In the genomic region with DNA sequence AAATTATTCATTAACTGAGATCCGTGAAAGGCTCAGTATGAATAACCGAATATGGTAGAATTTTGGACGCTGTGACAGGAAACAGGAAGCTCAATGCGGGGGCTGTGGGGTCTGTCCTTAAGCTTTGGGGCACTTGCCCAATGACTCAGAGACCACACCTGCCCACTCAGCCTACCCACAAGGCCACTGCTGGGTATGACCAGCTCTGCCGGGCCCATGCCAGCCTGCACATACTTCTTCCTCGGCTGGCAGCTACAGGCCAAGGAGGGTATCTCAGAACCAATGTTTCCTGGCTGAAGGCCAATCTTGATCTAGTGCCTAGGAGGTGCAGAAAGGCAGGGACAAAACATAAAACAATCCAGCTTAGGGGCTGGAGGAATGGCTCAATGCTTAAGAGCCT, we compare ENCODE assay signal across 10 mouse cellular contexts.
DNase-seq lines count a peak whose midpoint lies in the region; ATAC-seq and TF ChIP-seq lines count a peak whose summit lies in the region.
"Had no signal": no experiment of that assay in that cellular context is flagged by ENCODE, and none has a peak within 500 bp of the region (broad histone marks: within the 10 kb centered on the region; RNA-seq: fewer than 3 reads in every experiment).

No protein-coding gene starts in this region.

- no peaks in the 10 kb centered on the region for H3K27me3 ChIP-seq in stomach, embryonic 15.5 days (replicated peaks)
- H3K27me3 ChIP-seq in midbrain, embryonic 11.5 days (ENCODE audit: control insufficient read depth, insufficient read depth, low read length): no peaks in the 10 kb centered on the region; the same call in none of the 2 replicates

- TF ChIP-seq POLR2A in embryonic fibroblast, embryonic 13.5 days (IDR thresholded peaks at IDR 0.05; ENCODE audit: low read depth, low read length): no peak

- no peak for TF ChIP-seq CTCF in embryonic fibroblast, embryonic 13.5 days (IDR thresholded peaks at IDR 0.05; ENCODE audit: borderline replicate concordance, insufficient read depth, low read length)

- H3K4me1 ChIP-seq in embryonic fibroblast, embryonic 13.5 days (ENCODE audit: control insufficient read depth, insufficient read depth, low read length): peaks cover 22% of the 10 kb centered on the region
- no peaks in the 10 kb centered on the region for H3K4me1 ChIP-seq in stomach, embryonic 15.5 days
- H3K4me1 ChIP-seq in midbrain, embryonic 11.5 days (ENCODE audit: control insufficient read depth, insufficient read depth, low read length): peaks cover 15% of the 10 kb centered on the region

- no peak overlapping the region for H3K9ac ChIP-seq in stomach, embryonic 15.5 days
- H3K9ac ChIP-seq in midbrain, embryonic 11.5 days (ENCODE audit: low read length): no peak overlapping the region

- no peaks in the 10 kb centered on the region for H3K36me3 ChIP-seq in stomach, embryonic 15.5 days
- no peaks in the 10 kb centered on the region for H3K36me3 ChIP-seq in midbrain, embryonic 11.5 days (ENCODE audit: control insufficient read depth, insufficient read depth, low read length)

- peak; percentile 44 for DNase-seq in ovary, postnatal 36 days (ENCODE audit: low spot score)
- DNase-seq in ovary, postnatal 10 days (ENCODE audit: low spot score): no peak
- peak; percentile 52 for DNase-seq in kidney, postnatal 10 days
- DNase-seq in right cerebral cortex, postnatal 14 days: no peak
- DNase-seq in midbrain, embryonic 11.5 days (ENCODE audit: low spot score, missing footprints): no peak
- no peak for DNase-seq in frontal cortex, adult 2 months (ENCODE audit: extremely low spot score in 1 of 2, low spot score in 1 of 2)
- DNase-seq: cerebellum, adult 9-11 months had no signal

- 56% methylated on average over 6 of the region's 6 CpGs for WGBS in stomach, embryonic 15.5 days
- WGBS in midbrain, embryonic 11.5 days: 90% methylated on average over 6 of the region's 6 CpGs

- H3K4me3 ChIP-seq in embryonic fibroblast, embryonic 13.5 days (ENCODE audit: insufficient read depth, low read length): no peak overlapping the region
- H3K4me3 ChIP-seq in stomach, embryonic 15.5 days (replicated peaks): no peak overlapping the region
- no peak overlapping the region for H3K4me3 ChIP-seq in midbrain, embryonic 11.5 days (ENCODE audit: low read depth, low read length)
- H3K4me3 ChIP-seq: left cerebral cortex, adult 2 months had no signal

- 0 out of 2 replicates have a peak overlapping the region, but pooled peaks have one; percentile 23 for H3K27ac ChIP-seq in embryonic fibroblast, embryonic 13.5 days (ENCODE audit: insufficient read depth, low read length)
- peak overlapping the region; percentile 46; the same call in 1 of the 2 replicates for H3K27ac ChIP-seq in stomach, embryonic 15.5 days
- H3K27ac ChIP-seq in midbrain, embryonic 11.5 days (ENCODE audit: low read depth, low read length): no peak overlapping the region
- H3K27ac ChIP-seq: left cerebral cortex, adult 2 months had no signal

- H3K9me3 ChIP-seq in stomach, embryonic 15.5 days: no peaks in the 10 kb centered on the region
- H3K9me3 ChIP-seq in midbrain, embryonic 11.5 days (ENCODE audit: control insufficient read depth, low read length): no peaks in the 10 kb centered on the region

- peak; percentile 54; the same call in 1 of the 2 replicates for ATAC-seq in stomach, embryonic 15.5 days (ENCODE audit: insufficient read depth, low FRiP score, low read depth)
- ATAC-seq in midbrain, embryonic 11.5 days (ENCODE audit: low FRiP score): no peak

- H3K4me2 ChIP-seq in stomach, embryonic 15.5 days: no peak overlapping the region
- no peak overlapping the region for H3K4me2 ChIP-seq in midbrain, embryonic 11.5 days

Comparison
In these comparisons a context has a peak if more than half of its experiments do, and no peak if none do; other contexts are left out.
1. DNase-seq: peak in ovary, postnatal 36 days (single experiment) and kidney, postnatal 10 days (single experiment); none in ovary, postnatal 10 days (single experiment), right cerebral cortex, postnatal 14 days (single experiment), midbrain, embryonic 11.5 days (single experiment) and frontal cortex, adult 2 months (0 of 2).